Mouse (Mus musculus) embryonic fibroblast, embryonic 13.5 days (primary cell): Measurements from ENCODE around the gene Trim67.

Experiments
- CTCF ChIP-seq: IDR thresholded peaks from 2 replicates; pipeline ENCODE4 v1.5.1; 2011; ENCODE audit warnings: mild to moderate bottlenecking, control low read depth, low read length, moderate library complexity, borderline replicate concordance; ENCODE audit not compliant: insufficient read depth
- POLR2A ChIP-seq: IDR thresholded peaks from 2 replicates; pipeline ENCODE4 v1.6.1; 2011; ENCODE audit warnings: low read depth, mild to moderate bottlenecking, control low read depth, low read length, moderate library complexity

GRCm38 (mm10) chr8:124862321-124863162 lies 69.7 kb downstream of the Trim67 start, which contains the start of the genes Gnpat and 2810004N23Rik:
- TF ChIP-seq CTCF = no peak
- peak; percentile 95 for TF ChIP-seq POLR2A
